Mouse (Mus musculus): Measurements from ENCODE around the gene Defa2.
"Not testable (repeated sequence)": the region's sequence is repeated elsewhere in the genome, so short reads cannot be mapped to it uniquely, and the experiment has no call there.

Defa2 gene

GRCm38 (mm10) chr8:21378215-21378614 lies at the start of gene Defa2:
Gene Defa2 (plus strand): TSS chr8:21378515.
- CTCF ChIA-PET = not testable (repeated sequence)

GRCm38 (mm10) chr8:21391511-21391910 lies 13.2 kb downstream of the Defa2 start, which contains the start of gene Defa33:
Gene Defa33 (plus strand): TSS chr8:21391811.
- CTCF ChIA-PET = not testable (repeated sequence)

GRCm38 (mm10) chr8:21427111-21427510 lies 48.8 kb downstream of the Defa2 start, which contains the start of gene Defa36:
Gene Defa36 (plus strand): TSS chr8:21427411.
- CTCF ChIA-PET = not testable (repeated sequence)
